Mouse (Mus musculus): ENCODE results near the gene Ccnh. TPM values are rescaled to one million over a fixed set of nuclear protein-coding genes. Genes with fewer than 3 reads are reported as not detected.
A peak's percentile ranks its signal among the peaks of the same experiment; 100 is the strongest.
"Not testable (repeated sequence)": the region's sequence is repeated elsewhere in the genome, so short reads cannot be mapped to it uniquely, and the experiment has no call there.

The Ccnh gene
- polyA plus RNA-seq (2015; fragmentation: Nextera tagmentation; extraction: Ambion mirVana) = 91.7 and 98.0 TPM in 2 replicates

- H3K4me1 ChIP-seq (ENCODE audit: control insufficient read depth, insufficient read depth, low read depth, low read length) = peaks cover 10% of the 10 kb centered on the region
- WGBS = 1% methylated on average over 44 of the region's 44 CpGs
- no peaks in the 10 kb centered on the region for H3K9me3 ChIP-seq (ENCODE audit: control insufficient read depth, low read length)
- peak within 1 kb of the TSS; percentile 77 for H3K4me2 ChIP-seq (ENCODE audit: low read length)
- peaks cover 12% of the 10 kb centered on the region for H3K36me3 ChIP-seq (ENCODE audit: control insufficient read depth, insufficient read depth, low read length)
- ATAC-seq = peak; percentile 98
- peak within 1 kb of the TSS; percentile 96 for H3K4me3 ChIP-seq (ENCODE audit: low read length)
- no peaks in the 10 kb centered on the region for H3K27me3 ChIP-seq (replicated peaks; ENCODE audit: control insufficient read depth, insufficient read depth, low read length)
- peak within 1 kb of the TSS; percentile 88 for H3K27ac ChIP-seq (ENCODE audit: low read depth, low read length)
- peak within 1 kb of the TSS; percentile 92 for H3K9ac ChIP-seq (ENCODE audit: low read depth, low read length)
Measured at GRCm38 (mm10) chr13:85188903-85189643, at the start of gene Ccnh. Gene Ccnh, plus strand, starts transcription at chr13:85189408.

DNA sequence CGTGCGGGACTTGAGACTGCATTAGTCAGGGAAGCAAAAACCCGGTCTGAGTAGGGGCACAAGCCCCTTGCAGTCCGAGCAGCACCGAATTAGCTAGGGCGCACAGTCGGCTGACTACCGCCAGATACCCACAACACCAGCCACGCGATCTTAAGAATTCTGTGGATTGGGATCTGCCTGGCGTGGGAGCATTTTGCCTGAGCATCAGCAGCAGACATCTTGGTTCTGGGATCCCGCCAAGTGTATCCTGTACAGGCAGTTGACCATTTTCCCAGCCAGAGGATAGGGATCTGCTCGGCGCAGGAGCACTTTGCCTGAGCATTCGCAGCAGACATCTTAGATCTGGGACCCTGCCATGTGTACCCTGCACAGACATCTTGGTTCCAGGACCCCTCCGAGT lies 45.8 kb upstream of the Ccnh start:
- not testable (repeated sequence) for H3K9ac ChIP-seq (ENCODE audit: low read depth, low read length); H3K27ac ChIP-seq (ENCODE audit: low read depth, low read length); H3K9me3 ChIP-seq (ENCODE audit: control insufficient read depth, low read length); H3K4me2 ChIP-seq (ENCODE audit: low read length); H3K27me3 ChIP-seq (replicated peaks; ENCODE audit: control insufficient read depth, insufficient read depth, low read length); H3K4me3 ChIP-seq (ENCODE audit: low read length); H3K4me1 ChIP-seq (ENCODE audit: control insufficient read depth, insufficient read depth, low read depth, low read length); H3K36me3 ChIP-seq (ENCODE audit: control insufficient read depth, insufficient read depth, low read length); ATAC-seq
- 94% methylated on average over 16 of the region's 16 CpGs for WGBS

- no peak for ATAC-seq
Measured at GRCm38 (mm10) chr13:85146471-85146870, 42.7 kb upstream of the Ccnh start.

DNA sequence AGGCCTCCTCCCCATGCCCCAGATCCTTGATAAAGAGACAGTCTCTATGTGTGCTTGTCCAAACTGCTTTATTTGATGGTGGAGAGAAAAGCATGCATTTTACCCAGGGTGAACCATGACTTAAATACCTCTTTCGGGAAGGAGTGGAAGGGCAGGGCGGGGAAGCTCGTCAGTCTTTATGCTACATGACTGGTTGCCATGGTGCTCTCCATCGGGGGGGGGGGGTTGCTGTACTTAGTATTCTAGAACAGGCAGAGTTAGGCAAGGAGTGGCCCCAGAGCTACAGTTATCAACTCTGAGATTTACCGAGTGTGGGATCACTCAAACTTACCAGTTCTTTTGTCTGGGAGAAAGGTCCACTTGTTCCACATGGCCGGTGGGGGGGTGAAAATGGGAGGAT lies 34.5 kb upstream of the Ccnh start:
- Histone ChIP-seq H3K4me1 (ENCODE audit: control insufficient read depth, insufficient read depth, low read depth, low read length) (no peaks in the 10 kb centered on the region), H3K9ac (ENCODE audit: low read depth, low read length) (no peak overlapping the region), H3K4me2 (ENCODE audit: low read length) (no peak overlapping the region), H3K27ac (ENCODE audit: low read depth, low read length) (no peak overlapping the region), H3K9me3 (ENCODE audit: control insufficient read depth, low read length) (no peaks in the 10 kb centered on the region), H3K36me3 (ENCODE audit: control insufficient read depth, insufficient read depth, low read length) (no peaks in the 10 kb centered on the region), H3K27me3 (replicated peaks; ENCODE audit: control insufficient read depth, insufficient read depth, low read length) (no peaks in the 10 kb centered on the region), H3K4me3 (ENCODE audit: low read length) (no peak overlapping the region)
- ATAC-seq = no peak
- 51% methylated on average over 6 of the region's 6 CpGs for WGBS

More at GRCm38 (mm10) chr13:85146471-85146870, 42.7 kb upstream of the Ccnh start:
- no peak overlapping the region for H3K4me3 ChIP-seq (ENCODE audit: low read length)
- H3K36me3 ChIP-seq (ENCODE audit: control insufficient read depth, insufficient read depth, low read length) = no peaks in the 10 kb centered on the region
- no peaks in the 10 kb centered on the region for H3K9me3 ChIP-seq (ENCODE audit: control insufficient read depth, low read length)
- no peak overlapping the region for H3K4me2 ChIP-seq (ENCODE audit: low read length)
- H3K9ac ChIP-seq (ENCODE audit: low read depth, low read length) = no peak overlapping the region
- H3K4me1 ChIP-seq (ENCODE audit: control insufficient read depth, insufficient read depth, low read depth, low read length) = no peaks in the 10 kb centered on the region
- no peak overlapping the region for H3K27ac ChIP-seq (ENCODE audit: low read depth, low read length)
- no peaks in the 10 kb centered on the region for H3K27me3 ChIP-seq (replicated peaks; ENCODE audit: control insufficient read depth, insufficient read depth, low read length)

GRCm38 (mm10) chr13:85159971-85160370 lies 29.2 kb upstream of the Ccnh start:
- no peak overlapping the region for H3K9ac ChIP-seq (ENCODE audit: low read depth, low read length)

GRCm38 (mm10) chr13:85164512-85165124 lies 24.6 kb upstream of the Ccnh start:
- H3K27me3 ChIP-seq (replicated peaks; ENCODE audit: control insufficient read depth, insufficient read depth, low read length) = no peaks in the 10 kb centered on the region
- H3K4me2 ChIP-seq (ENCODE audit: low read length) = peak overlapping the region; percentile 49
- H3K9me3 ChIP-seq (ENCODE audit: control insufficient read depth, low read length) = no peaks in the 10 kb centered on the region
- H3K27ac ChIP-seq (ENCODE audit: low read depth, low read length) = no peak overlapping the region
- no peaks in the 10 kb centered on the region; the same call in 1 of the 2 replicates for H3K4me1 ChIP-seq (ENCODE audit: control insufficient read depth, insufficient read depth, low read depth, low read length)
- H3K4me3 ChIP-seq (ENCODE audit: low read length) = peak overlapping the region; percentile 21
- ATAC-seq = peak; percentile 42; the same call in 1 of the 2 replicates
- WGBS = 19% methylated on average over 4 of the region's 4 CpGs
- H3K9ac ChIP-seq (ENCODE audit: low read depth, low read length) = no peak overlapping the region
- no peaks in the 10 kb centered on the region for H3K36me3 ChIP-seq (ENCODE audit: control insufficient read depth, insufficient read depth, low read length)

More at GRCm38 (mm10) chr13:85159971-85160370, 29.2 kb upstream of the Ccnh start:
- no peaks in the 10 kb centered on the region; the same call in 1 of the 2 replicates for H3K4me1 ChIP-seq (ENCODE audit: control insufficient read depth, insufficient read depth, low read depth, low read length)
- no peak overlapping the region for H3K27ac ChIP-seq (ENCODE audit: low read depth, low read length)
- no peak overlapping the region for H3K4me3 ChIP-seq (ENCODE audit: low read length)
- no peak overlapping the region for H3K4me2 ChIP-seq (ENCODE audit: low read length)
- ATAC-seq = no peak
- no peaks in the 10 kb centered on the region for H3K9me3 ChIP-seq (ENCODE audit: control insufficient read depth, low read length)
- H3K27me3 ChIP-seq (replicated peaks; ENCODE audit: control insufficient read depth, insufficient read depth, low read length) = no peaks in the 10 kb centered on the region
- H3K36me3 ChIP-seq (ENCODE audit: control insufficient read depth, insufficient read depth, low read length) = no peaks in the 10 kb centered on the region
- WGBS = 81% methylated on average over 2 of the region's 2 CpGs

GRCm38 (mm10) chr13:85189644-85190121 lies 475 bp downstream of the Ccnh start:
- Histone ChIP-seq H3K27me3 (replicated peaks; ENCODE audit: control insufficient read depth, insufficient read depth, low read length) (no peaks in the 10 kb centered on the region), H3K9me3 (ENCODE audit: control insufficient read depth, low read length) (no peaks in the 10 kb centered on the region), H3K4me3 (ENCODE audit: low read length) (peak overlapping the region; percentile 96), H3K27ac (ENCODE audit: low read depth, low read length) (peak overlapping the region; percentile 88), H3K4me1 (ENCODE audit: control insufficient read depth, insufficient read depth, low read depth, low read length) (peaks cover 10% of the 10 kb centered on the region), H3K4me2 (ENCODE audit: low read length) (peak overlapping the region; percentile 77), H3K9ac (ENCODE audit: low read depth, low read length) (peak overlapping the region; percentile 92), H3K36me3 (ENCODE audit: control insufficient read depth, insufficient read depth, low read length) (peaks cover 12% of the 10 kb centered on the region)
- ATAC-seq = peak; percentile 89
- 3% methylated on average over 17 of the region's 17 CpGs for WGBS

DNA sequence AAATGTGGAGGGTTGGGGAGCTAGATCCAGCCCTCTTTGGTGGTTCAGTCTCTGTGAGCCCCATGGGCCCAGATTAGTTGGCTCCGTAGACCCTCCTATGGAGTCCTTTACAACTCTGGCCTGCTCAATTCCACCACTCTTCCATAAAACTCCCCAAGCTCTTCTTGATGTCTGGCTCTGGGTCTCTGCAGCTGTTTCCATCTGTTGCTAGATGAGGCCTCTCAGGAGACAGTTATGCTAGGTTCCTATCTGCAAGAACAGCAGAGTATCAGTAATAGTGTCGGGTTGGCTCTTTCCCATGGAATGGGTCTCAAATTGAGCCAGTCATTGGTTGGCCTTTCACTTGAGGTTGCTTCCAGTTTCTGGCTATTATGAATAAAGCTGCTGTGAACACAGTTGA lies 2.0 kb downstream of the Ccnh start:
- Histone ChIP-seq H3K4me3 (ENCODE audit: low read length) (no peak overlapping the region), H3K4me2 (ENCODE audit: low read length) (no peak overlapping the region), H3K27ac (ENCODE audit: low read depth, low read length) (no peak overlapping the region), H3K36me3 (ENCODE audit: control insufficient read depth, insufficient read depth, low read length) (peaks cover 12% of the 10 kb centered on the region), H3K9ac (ENCODE audit: low read depth, low read length) (no peak overlapping the region), H3K27me3 (replicated peaks; ENCODE audit: control insufficient read depth, insufficient read depth, low read length) (no peaks in the 10 kb centered on the region), H3K9me3 (ENCODE audit: control insufficient read depth, low read length) (no peaks in the 10 kb centered on the region), H3K4me1 (ENCODE audit: control insufficient read depth, insufficient read depth, low read depth, low read length) (peaks cover 10% of the 10 kb centered on the region)
- ATAC-seq = no peak
- 94% methylated on average over 2 of the region's 2 CpGs for WGBS

DNA sequence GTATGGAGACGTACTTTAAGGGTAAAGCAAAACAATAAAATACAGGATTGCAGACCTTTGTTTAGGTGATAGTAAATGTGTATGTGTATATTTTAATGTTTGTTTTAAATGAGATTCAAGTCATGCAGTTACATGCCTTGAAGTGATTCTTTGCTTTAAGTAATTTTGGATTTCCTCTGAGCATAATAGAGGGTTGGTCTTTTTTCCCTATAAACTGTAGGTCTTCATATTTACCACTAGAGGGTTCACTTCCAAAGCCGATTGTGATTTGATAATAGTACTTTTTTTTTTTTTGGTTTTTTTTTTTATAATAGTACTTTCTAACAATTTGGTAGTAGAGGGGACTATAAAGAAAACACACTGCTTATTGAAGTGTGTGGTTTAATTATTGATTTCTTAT lies 18.3 kb downstream of the Ccnh start:
- Histone ChIP-seq H3K36me3 (ENCODE audit: control insufficient read depth, insufficient read depth, low read length) (peaks cover 12% of the 10 kb centered on the region), H3K27me3 (replicated peaks; ENCODE audit: control insufficient read depth, insufficient read depth, low read length) (no peaks in the 10 kb centered on the region), H3K27ac (ENCODE audit: low read depth, low read length) (no peak overlapping the region), H3K9ac (ENCODE audit: low read depth, low read length) (no peak overlapping the region), H3K4me3 (ENCODE audit: low read length) (no peak overlapping the region), H3K4me1 (ENCODE audit: control insufficient read depth, insufficient read depth, low read depth, low read length) (no peaks in the 10 kb centered on the region), H3K4me2 (ENCODE audit: low read length) (no peak overlapping the region), H3K9me3 (ENCODE audit: control insufficient read depth, low read length) (no peaks in the 10 kb centered on the region)
- 71% methylated on average over 2 of the region's 2 CpGs for WGBS
- ATAC-seq = peak; percentile 37; the same call in 1 of the 2 replicates

All from hindbrain, embryonic 16.5 days (tissue).